Mouse (Mus musculus) heart, embryonic 10.5 days (tissue): ENCODE measurements around the gene Serpinf2. TPM values are rescaled to one million over a fixed set of nuclear protein-coding genes. Genes with fewer than 3 reads are reported as not detected.
"Not testable (repeated sequence)": the region's sequence is repeated elsewhere in the genome, so short reads cannot be mapped to it uniquely, and the experiment has no call there.

Experiments used
- DNase-seq: peaks from one replicate; pipeline ENCODE4 v3.0.0-alpha.2; 2017; ENCODE audit warnings: low spot score
- H3K27ac ChIP-seq: fragments of 300-500 bp; sonication (generic); 2 replicates; pipeline ENCODE4 v1.5.1; 2016; ENCODE audit warnings: mild to moderate bottlenecking
- H3K27me3 ChIP-seq: fragments of 300-500 bp; sonication (generic); 2 replicates; pipeline ENCODE4 v1.6.1; 2016; ENCODE audit warnings: mild to moderate bottlenecking; ENCODE audit not compliant: poor library complexity, insufficient read depth, severe bottlenecking
- H3K36me3 ChIP-seq: fragments of 300-500 bp; sonication (generic); 2 replicates; pipeline ENCODE4 v1.6.1; 2016; ENCODE audit warnings: mild to moderate bottlenecking, moderate library complexity
- H3K4me1 ChIP-seq: fragments of 300-500 bp; sonication (generic); 2 replicates; pipeline ENCODE4 v1.6.1; 2016; ENCODE audit warnings: mild to moderate bottlenecking
- H3K4me3 ChIP-seq: fragments of 300-500 bp; sonication (generic); 2 replicates; pipeline ENCODE4 v1.5.1; 2016; ENCODE audit warnings: mild to moderate bottlenecking, moderate library complexity
- H3K9me3 ChIP-seq: fragments of 300-500 bp; sonication (generic); 2 replicates; pipeline ENCODE4 v1.6.1; 2016; ENCODE audit warnings: mild to moderate bottlenecking, moderate library complexity
- WGBS: fragments of 180-500 bp; shearing (Covaris S2); methylation state at CpG from one replicate; pipeline ENCODE4 v1.1.7; 2016; 5-methylcytosine and 5-hydroxymethylcytosine counted together
- polyA plus RNA-seq: library from polyadenylated mRNA; unstranded; fragments of >200 nt; fragmentation: Nextera tagmentation; extraction: Ambion mirVana; gene quantifications from 2 replicates; pipeline ENCODE4 v1.2.1, GENCODE M21; 2016

The Serpinf2 gene
- polyA plus RNA-seq, 1 experiment from 2014 or later: 98.2 TPM

- H3K4me3 ChIP-seq, DNase-seq, H3K36me3 ChIP-seq, H3K27ac ChIP-seq, H3K9me3 ChIP-seq, H3K27me3 ChIP-seq: not testable (repeated sequence)
- H3K4me1 ChIP-seq: peaks cover 47% of the 10 kb centered on the region
- WGBS: 87% methylated on average over 2 of the region's 2 CpGs
Observed at GRCm38 (mm10) chr11:75455971-75456370, 16.6 kb upstream of the Serpinf2 start.

- DNase-seq: peak; percentile 74
- 74% methylated on average over 10 of the region's 10 CpGs for WGBS
- H3K4me1 ChIP-seq: peaks cover 53% of the 10 kb centered on the region
- H3K27me3 ChIP-seq: no peaks in the 10 kb centered on the region
- peak overlapping the region; percentile 86 for H3K27ac ChIP-seq
- H3K4me3 ChIP-seq: peak overlapping the region; percentile 75
- H3K9me3 ChIP-seq: no peaks in the 10 kb centered on the region
- peaks cover 11% of the 10 kb centered on the region; the same call in 1 of the 2 replicates for H3K36me3 ChIP-seq
Observed at GRCm38 (mm10) chr11:75455041-75455736, 15.8 kb upstream of the Serpinf2 start.

GRCm38 (mm10) chr11:75453991-75454930 is 14.9 kb upstream of the Serpinf2 start, which contains the start of gene Wdr81:
Gene Wdr81 (minus strand): TSS chr11:75454717.
- no peaks in the 10 kb centered on the region for H3K9me3 ChIP-seq
- H3K4me1 ChIP-seq: peaks cover 51% of the 10 kb centered on the region
- no peaks in the 10 kb centered on the region for H3K27me3 ChIP-seq
- H3K27ac ChIP-seq: peak within 1 kb of the TSS; percentile 86
- 3% methylated on average over 56 of the region's 56 CpGs for WGBS
- peaks cover 18% of the 10 kb centered on the region for H3K36me3 ChIP-seq
- H3K4me3 ChIP-seq: peak within 1 kb of the TSS; percentile 75
- peak; percentile 98 for DNase-seq

GRCm38 (mm10) chr11:75452812-75453557 is 13.6 kb upstream of the Serpinf2 start:
- H3K27ac ChIP-seq: no peak overlapping the region
- no peaks in the 10 kb centered on the region for H3K27me3 ChIP-seq
- WGBS: 90% methylated on average over 31 of the region's 31 CpGs
- H3K4me3 ChIP-seq: no peak overlapping the region
- peak; percentile 73 for DNase-seq
- peaks cover 45% of the 10 kb centered on the region for H3K4me1 ChIP-seq
- H3K9me3 ChIP-seq: no peaks in the 10 kb centered on the region
- peaks cover 31% of the 10 kb centered on the region for H3K36me3 ChIP-seq

GRCm38 (mm10) chr11:75452081-75452480 is 12.7 kb upstream of the Serpinf2 start:
- Histone ChIP-seq H3K4me3 (no peak overlapping the region), H3K27ac (no peak overlapping the region), H3K9me3 (no peaks in the 10 kb centered on the region), H3K4me1 (peaks cover 44% of the 10 kb centered on the region), H3K27me3 (no peaks in the 10 kb centered on the region), H3K36me3 (peaks cover 38% of the 10 kb centered on the region)
- no peak for DNase-seq
- whole genome bisulfite sequencing: 93% methylated on average over 8 of the region's 8 CpGs

- peaks cover 42% of the 10 kb centered on the region for H3K36me3 ChIP-seq
- WGBS: 70% methylated on average over 15 of the region's 15 CpGs
- peaks cover 44% of the 10 kb centered on the region for H3K4me1 ChIP-seq
- DNase-seq: no peak
- no peaks in the 10 kb centered on the region for H3K9me3 ChIP-seq
- peak overlapping the region; percentile 72 for H3K27ac ChIP-seq
- H3K27me3 ChIP-seq: no peaks in the 10 kb centered on the region
- no peak overlapping the region for H3K4me3 ChIP-seq
Observed at GRCm38 (mm10) chr11:75450936-75451335, 11.5 kb upstream of the Serpinf2 start.

- peaks cover 45% of the 10 kb centered on the region for H3K36me3 ChIP-seq
- 79% methylated on average over 8 of the region's 8 CpGs for WGBS
- peak overlapping the region; percentile 72; the same call in 1 of the 2 replicates for H3K27ac ChIP-seq
- no peaks in the 10 kb centered on the region for H3K27me3 ChIP-seq
- H3K4me3 ChIP-seq: no peak overlapping the region
- peaks cover 46% of the 10 kb centered on the region for H3K4me1 ChIP-seq
- H3K9me3 ChIP-seq: no peaks in the 10 kb centered on the region
- no peak for DNase-seq
Observed at GRCm38 (mm10) chr11:75450304-75450908, 11.0 kb upstream of the Serpinf2 start.

- WGBS: 71% methylated on average over 7 of the region's 7 CpGs
- H3K27me3 ChIP-seq: no peaks in the 10 kb centered on the region
- H3K4me3 ChIP-seq: no peak overlapping the region
- peaks cover 47% of the 10 kb centered on the region for H3K4me1 ChIP-seq
- no peak overlapping the region for H3K27ac ChIP-seq
- H3K36me3 ChIP-seq: peaks cover 52% of the 10 kb centered on the region
- no peaks in the 10 kb centered on the region for H3K9me3 ChIP-seq
- peak; percentile 87 for DNase-seq
Observed at GRCm38 (mm10) chr11:75449695-75450094, 10.3 kb upstream of the Serpinf2 start.

GRCm38 (mm10) chr11:75448575-75448974 is 9.2 kb upstream of the Serpinf2 start:
- WGBS: 78% methylated on average over 3 of the region's 3 CpGs

GRCm38 (mm10) chr11:75443711-75444110 is 4.3 kb upstream of the Serpinf2 start:
- Histone ChIP-seq H3K9me3 (no peaks in the 10 kb centered on the region), H3K27me3 (no peaks in the 10 kb centered on the region), H3K4me3 (no peak overlapping the region), H3K4me1 (peaks cover 22% of the 10 kb centered on the region), H3K36me3 (peaks cover 64% of the 10 kb centered on the region), H3K27ac (peak overlapping the region; percentile 7; the same call in 1 of the 2 replicates)
- no peak for DNase-seq
- 70% methylated on average over 8 of the region's 8 CpGs for WGBS

More at GRCm38 (mm10) chr11:75448575-75448974, 9.2 kb upstream of the Serpinf2 start:
- Histone ChIP-seq H3K4me3 (no peak overlapping the region), H3K27ac (peak overlapping the region; percentile 48; the same call in 1 of the 2 replicates), H3K9me3 (no peaks in the 10 kb centered on the region), H3K4me1 (peaks cover 47% of the 10 kb centered on the region), H3K27me3 (no peaks in the 10 kb centered on the region), H3K36me3 (peaks cover 62% of the 10 kb centered on the region)
- no peak for DNase-seq

- Histone ChIP-seq H3K27me3 (0 out of 2 replicates have a peak, but pooled peaks cover 5% of the 10 kb centered on the region), H3K4me1 (peaks cover 28% of the 10 kb centered on the region), H3K4me3 (no peak overlapping the region), H3K36me3 (peaks cover 45% of the 10 kb centered on the region), H3K9me3 (no peaks in the 10 kb centered on the region), H3K27ac (no peak overlapping the region)
- no peak for DNase-seq
- 93% methylated on average over 16 of the region's 16 CpGs for WGBS
Observed at GRCm38 (mm10) chr11:75441601-75442000, 2.2 kb upstream of the Serpinf2 start.

GRCm38 (mm10) chr11:75441034-75441433 is 1.6 kb upstream of the Serpinf2 start:
- H3K36me3 ChIP-seq: peaks cover 45% of the 10 kb centered on the region
- WGBS: 78% methylated on average over 7 of the region's 7 CpGs

More at GRCm38 (mm10) chr11:75441034-75441433, 1.6 kb upstream of the Serpinf2 start:
- DNase-seq: no peak
- H3K27me3 ChIP-seq: 0 out of 2 replicates have a peak, but pooled peaks cover 5% of the 10 kb centered on the region
- H3K9me3 ChIP-seq: no peaks in the 10 kb centered on the region
- H3K27ac ChIP-seq: no peak overlapping the region
- no peak overlapping the region for H3K4me3 ChIP-seq
- H3K4me1 ChIP-seq: peaks cover 31% of the 10 kb centered on the region
